Mouse (Mus musculus) midbrain, embryonic 11.5 days (tissue): ENCODE measurements at regions not wholly inside any gene's neighbourhood (a gene's known extent, or its start where the extent isn't known, plus 50 kb on each side); places are given as distances from the start of the nearest gene placed in this dataset.

Experiments
- ATAC-seq: fragments of 200-750 bp; cut with Nextera tagmentation; 2 replicates; pipeline ENCODE4 v1.8.0; 2017; ENCODE audit warnings: moderate TSS enrichment, moderate library complexity; ENCODE audit not compliant: low FRiP score
- DNase-seq: peaks from one replicate; pipeline ENCODE4 v3.0.0; 2015; ENCODE audit warnings: low spot score; ENCODE audit errors: missing footprints
- H3K27ac ChIP-seq: fragments of 300-500 bp; sonication (generic); 2 replicates; pipeline ENCODE4 v1.5.1; 2014; ENCODE audit warnings: low read depth, low read length
- H3K27me3 ChIP-seq: fragments of 300-500 bp; sonication (generic); 2 replicates; pipeline ENCODE4 v1.6.1; 2014; ENCODE audit warnings: mild to moderate bottlenecking, low read length, moderate library complexity, mixed read lengths; ENCODE audit not compliant: control insufficient read depth, insufficient read depth
- H3K36me3 ChIP-seq: fragments of 300-500 bp; sonication (generic); 2 replicates; pipeline ENCODE4 v1.6.1; 2014; ENCODE audit warnings: mild to moderate bottlenecking, low read length, moderate library complexity, mixed read lengths; ENCODE audit not compliant: control insufficient read depth, insufficient read depth
- H3K4me1 ChIP-seq: fragments of 300-500 bp; sonication (generic); 2 replicates; pipeline ENCODE4 v1.6.1; 2014; ENCODE audit warnings: low read length; ENCODE audit not compliant: control insufficient read depth, insufficient read depth
- H3K4me2 ChIP-seq: fragments of 300-500 bp; sonication (generic); 2 replicates; pipeline ENCODE4 v1.6.1; 2014; ENCODE audit warnings: mild to moderate bottlenecking, moderate library complexity
- H3K4me3 ChIP-seq: fragments of 300-500 bp; sonication (generic); 2 replicates; pipeline ENCODE4 v1.5.1; 2014; ENCODE audit warnings: low read depth, low read length
- H3K9ac ChIP-seq: fragments of 300-500 bp; sonication (generic); 2 replicates; pipeline ENCODE4 v1.6.1; 2014; ENCODE audit warnings: low read length
- H3K9me3 ChIP-seq: fragments of 300-500 bp; sonication (generic); 2 replicates; pipeline ENCODE4 v1.6.1; 2016; ENCODE audit warnings: low read length; ENCODE audit not compliant: control insufficient read depth
- WGBS: fragments of 180-500 bp; shearing (Covaris S2); extraction: QIAGEN DNeasy Blood & Tissue Kit; methylation state at CpG from one replicate; pipeline ENCODE4 v1.1.7; 2014; 5-methylcytosine and 5-hydroxymethylcytosine counted together

GRCm38 (mm10) chr15:30029257-30029899 lies 143.0 kb upstream of the Ctnnd2 start:
- Histone ChIP-seq H3K36me3 (no peaks in the 10 kb centered on the region), H3K4me3 (no peak overlapping the region), H3K9me3 (no peaks in the 10 kb centered on the region), H3K4me2 (no peak overlapping the region), H3K27ac (no peak overlapping the region), H3K4me1 (no peaks in the 10 kb centered on the region), H3K9ac (no peak overlapping the region), H3K27me3 (no peaks in the 10 kb centered on the region)
- peak; percentile 90 for DNase-seq
- peak; percentile 69 for ATAC-seq
- WGBS, result 62% methylated on average over 4 of the region's 4 CpGs

GRCm38 (mm10) chr15:30035367-30035766 lies 137.0 kb upstream of the Ctnnd2 start:
- no peak for ATAC-seq
- H3K4me3 ChIP-seq, result no peak overlapping the region
- WGBS, result 97% methylated on average over 2 of the region's 2 CpGs
- H3K9me3 ChIP-seq, result no peaks in the 10 kb centered on the region
- H3K36me3 ChIP-seq, result no peaks in the 10 kb centered on the region
- no peaks in the 10 kb centered on the region for H3K4me1 ChIP-seq
- no peaks in the 10 kb centered on the region for H3K27me3 ChIP-seq
- H3K4me2 ChIP-seq, result no peak overlapping the region
- H3K9ac ChIP-seq, result no peak overlapping the region
- no peak overlapping the region for H3K27ac ChIP-seq
- DNase-seq, result no peak

GRCm38 (mm10) chr15:30050851-30051250 lies 121.5 kb upstream of the Ctnnd2 start:
- no peak overlapping the region for H3K4me3 ChIP-seq
- 67% methylated on average over 5 of the region's 5 CpGs for WGBS

GRCm38 (mm10) chr15:30059808-30060207 lies 112.6 kb upstream of the Ctnnd2 start:
- no peak for DNase-seq
- Histone ChIP-seq H3K4me1 (no peaks in the 10 kb centered on the region), H3K27me3 (no peaks in the 10 kb centered on the region), H3K4me2 (no peak overlapping the region), H3K27ac (no peak overlapping the region), H3K36me3 (no peaks in the 10 kb centered on the region), H3K9ac (no peak overlapping the region), H3K9me3 (no peaks in the 10 kb centered on the region), H3K4me3 (no peak overlapping the region)
- WGBS, result 78% methylated on average over 7 of the region's 7 CpGs
- ATAC-seq, result no peak

More at GRCm38 (mm10) chr15:30050851-30051250, 121.5 kb upstream of the Ctnnd2 start:
- DNase-seq, result no peak
- Histone ChIP-seq H3K9ac (no peak overlapping the region), H3K4me2 (no peak overlapping the region), H3K27me3 (no peaks in the 10 kb centered on the region), H3K27ac (no peak overlapping the region), H3K36me3 (no peaks in the 10 kb centered on the region), H3K9me3 (no peaks in the 10 kb centered on the region), H3K4me1 (no peaks in the 10 kb centered on the region)
- ATAC-seq, result no peak

GRCm38 (mm10) chr15:30060505-30061342 lies 111.7 kb upstream of the Ctnnd2 start:
- DNase-seq, result no peak
- Histone ChIP-seq H3K9ac (no peak overlapping the region), H3K4me1 (no peaks in the 10 kb centered on the region), H3K9me3 (no peaks in the 10 kb centered on the region), H3K27ac (no peak overlapping the region), H3K36me3 (no peaks in the 10 kb centered on the region), H3K27me3 (no peaks in the 10 kb centered on the region), H3K4me2 (no peak overlapping the region), H3K4me3 (no peak overlapping the region)
- WGBS, result 84% methylated on average over 3 of the region's 3 CpGs
- no peak for ATAC-seq

- no peak overlapping the region for H3K27ac ChIP-seq
- ATAC-seq (no peak), DNase-seq (no peak)
- H3K4me3 ChIP-seq, result no peak overlapping the region
- H3K27me3 ChIP-seq, result no peaks in the 10 kb centered on the region
- WGBS, result 36% methylated on average over 2 of the region's 2 CpGs
- H3K9me3 ChIP-seq, result no peaks in the 10 kb centered on the region
- H3K4me2 ChIP-seq, result no peak overlapping the region
- H3K4me1 ChIP-seq, result no peaks in the 10 kb centered on the region
- H3K36me3 ChIP-seq, result no peaks in the 10 kb centered on the region
- no peak overlapping the region for H3K9ac ChIP-seq
Measured at GRCm38 (mm10) chr15:30071668-30072067, 100.7 kb upstream of the Ctnnd2 start.

- no peaks in the 10 kb centered on the region for H3K36me3 ChIP-seq
- H3K9ac ChIP-seq, result no peak overlapping the region
- H3K9me3 ChIP-seq, result no peaks in the 10 kb centered on the region
- H3K27me3 ChIP-seq, result no peaks in the 10 kb centered on the region
- H3K4me3 ChIP-seq, result no peak overlapping the region
- no peak overlapping the region for H3K4me2 ChIP-seq
- WGBS, result 64% methylated on average over 1 of the region's 1 CpGs
- no peak overlapping the region for H3K27ac ChIP-seq
- DNase-seq (no peak), ATAC-seq (no peak)
- no peaks in the 10 kb centered on the region for H3K4me1 ChIP-seq
Measured at GRCm38 (mm10) chr15:30072301-30072700, 100.1 kb upstream of the Ctnnd2 start.

GRCm38 (mm10) chr15:30087120-30087519 lies 85.3 kb upstream of the Ctnnd2 start:
- H3K9ac ChIP-seq, result no peak overlapping the region
- H3K27ac ChIP-seq, result no peak overlapping the region
- H3K4me2 ChIP-seq, result no peak overlapping the region
- no peaks in the 10 kb centered on the region for H3K9me3 ChIP-seq
- no peaks in the 10 kb centered on the region for H3K36me3 ChIP-seq
- WGBS, result 92% methylated on average over 6 of the region's 6 CpGs
- no peak for DNase-seq
- H3K4me1 ChIP-seq, result no peaks in the 10 kb centered on the region
- no peak overlapping the region for H3K4me3 ChIP-seq
- H3K27me3 ChIP-seq, result no peaks in the 10 kb centered on the region
- no peak for ATAC-seq

GRCm38 (mm10) chr15:30122061-30122460 lies 50.3 kb upstream of the Ctnnd2 start:
- Histone ChIP-seq H3K27ac (no peak overlapping the region), H3K9ac (no peak overlapping the region), H3K27me3 (no peaks in the 10 kb centered on the region), H3K4me1 (no peaks in the 10 kb centered on the region), H3K9me3 (no peaks in the 10 kb centered on the region), H3K4me3 (no peak overlapping the region), H3K4me2 (no peak overlapping the region), H3K36me3 (no peaks in the 10 kb centered on the region)
- DNase-seq (no peak), ATAC-seq (no peak)
- 75% methylated on average over 3 of the region's 3 CpGs for WGBS
